Comparison of ENCODE assay signal across 18 mouse cellular contexts in genomic region chr4:137794178-137794900, GRCm38 (mm10). TPM values are rescaled to one million over a fixed set of nuclear protein-coding genes. Genes with fewer than 3 reads are reported as not detected.
DNase-seq lines count a peak whose midpoint lies in the region; ATAC-seq and TF ChIP-seq lines count a peak whose summit lies in the region.
"Had no signal": no experiment of that assay in that cellular context is flagged by ENCODE, and none has a peak within 500 bp of the region (broad histone marks: within the 10 kb centered on the region; RNA-seq: fewer than 3 reads in every experiment).

No protein-coding gene starts in this region.

- no peak for ATAC-seq in midbrain, embryonic 11.5 days (ENCODE audit: low FRiP score)
- ATAC-seq in liver, embryonic 12.5 days: peak; percentile 56; the same call in 1 of the 2 replicates
- no peak for ATAC-seq in megakaryocyte-erythroid progenitor cell, adult 5-6 weeks (replicated peaks; ENCODE audit: low FRiP score, low TSS enrichment, poor library complexity, severe bottlenecking)
- ATAC-seq: hindbrain, embryonic 16.5 days; midbrain, embryonic 13.5 days had no signal

- peaks cover 56% of the 10 kb centered on the region for H3K27me3 ChIP-seq in midbrain, embryonic 10.5 days (ENCODE audit: low read depth, poor library complexity, severe bottlenecking)
- peaks cover 4% of the 10 kb centered on the region for H3K27me3 ChIP-seq in midbrain, embryonic 11.5 days (ENCODE audit: control insufficient read depth, insufficient read depth, low read length)
- peaks cover 77% of the 10 kb centered on the region for H3K27me3 ChIP-seq in liver, embryonic 12.5 days (replicated peaks)

- peak; percentile 10 for DNase-seq in gastrocnemius, adult 2 months
- no peak for DNase-seq in gastrocnemius, postnatal 36 days
- DNase-seq in midbrain, embryonic 10.5 days (ENCODE audit: low spot score): no peak
- DNase-seq in midbrain, embryonic 11.5 days (ENCODE audit: low spot score, missing footprints): no peak
- no peak for DNase-seq in lung, postnatal 10 days
- DNase-seq: adrenal gland, adult 2 months; B cell, adult 2 months; cerebellum, adult 11 months; gastrocnemius, postnatal 14 days; heart, postnatal 14 days; thymus, postnatal 36 days had no signal

- H3K27ac ChIP-seq in gastrocnemius, adult 2 months: no peak overlapping the region
- peak overlapping the region; percentile 28 for H3K27ac ChIP-seq in midbrain, embryonic 10.5 days (replicated peaks)
- H3K27ac ChIP-seq in midbrain, embryonic 11.5 days (ENCODE audit: low read depth, low read length): no peak overlapping the region
- no peak overlapping the region for H3K27ac ChIP-seq in liver, embryonic 12.5 days
- H3K27ac ChIP-seq: heart, embryonic 10.5 days; midbrain, embryonic 13.5 days had no signal

- intact Hi-C loops in gastrocnemius, adult 2 months (cut with DNase I): no loop called here
- intact Hi-C loops in gastrocnemius, postnatal 36 days (cut with DNase I): no loop called here

- peaks cover 61% of the 10 kb centered on the region for H3K4me1 ChIP-seq in midbrain, embryonic 10.5 days
- H3K4me1 ChIP-seq in midbrain, embryonic 11.5 days (ENCODE audit: control insufficient read depth, insufficient read depth, low read length): peaks cover 20% of the 10 kb centered on the region
- peaks cover 10% of the 10 kb centered on the region; the same call in 1 of the 2 replicates for H3K4me1 ChIP-seq in liver, embryonic 12.5 days

- no peaks in the 10 kb centered on the region for H3K36me3 ChIP-seq in midbrain, embryonic 10.5 days
- no peaks in the 10 kb centered on the region for H3K36me3 ChIP-seq in midbrain, embryonic 11.5 days (ENCODE audit: control insufficient read depth, insufficient read depth, low read length)
- no peaks in the 10 kb centered on the region for H3K36me3 ChIP-seq in liver, embryonic 12.5 days
- H3K36me3 ChIP-seq: G1E; heart, embryonic 10.5 days; midbrain, embryonic 13.5 days had no signal

- no peak overlapping the region for H3K4me2 ChIP-seq in midbrain, embryonic 11.5 days
- no peak overlapping the region for H3K4me2 ChIP-seq in liver, embryonic 12.5 days
- H3K4me2 ChIP-seq: midbrain, embryonic 13.5 days had no signal

- 0 out of 2 replicates have a peak overlapping the region, but pooled peaks have one; percentile 5 for H3K4me3 ChIP-seq in gastrocnemius, adult 2 months
- no peak overlapping the region for H3K4me3 ChIP-seq in midbrain, embryonic 10.5 days
- H3K4me3 ChIP-seq in midbrain, embryonic 11.5 days (ENCODE audit: low read depth, low read length): no peak overlapping the region
- no peak overlapping the region for H3K4me3 ChIP-seq in liver, embryonic 12.5 days
- H3K4me3 ChIP-seq: heart, embryonic 10.5 days; midbrain, embryonic 13.5 days had no signal

- 86% methylated on average over 13 of the region's 13 CpGs for WGBS in midbrain, embryonic 10.5 days
- 83% methylated on average over 13 of the region's 13 CpGs for WGBS in midbrain, embryonic 11.5 days
- WGBS in liver, embryonic 12.5 days (ENCODE audit: insufficient replicate concordance): 61% methylated on average over 13 of the region's 13 CpGs

- H3K9ac ChIP-seq in midbrain, embryonic 11.5 days (ENCODE audit: low read length): no peak overlapping the region
- no peak overlapping the region for H3K9ac ChIP-seq in liver, embryonic 12.5 days
- H3K9ac ChIP-seq: midbrain, embryonic 13.5 days had no signal

- H3K9me3 ChIP-seq in midbrain, embryonic 10.5 days (replicated peaks): no peaks in the 10 kb centered on the region
- H3K9me3 ChIP-seq in midbrain, embryonic 11.5 days (ENCODE audit: control insufficient read depth, low read length): no peaks in the 10 kb centered on the region
- no peaks in the 10 kb centered on the region for H3K9me3 ChIP-seq in liver, embryonic 12.5 days (replicated peaks)
- H3K9me3 ChIP-seq: heart, embryonic 10.5 days; midbrain, embryonic 13.5 days had no signal

- no peak for TF ChIP-seq CTCF in gastrocnemius, adult 2 months (IDR thresholded peaks at IDR 0.05)

RNA-seq across cellular contexts. Expression of gene Alpl, which starts 1.8 kb away (rescaled TPM):
- total RNA-seq in gastrocnemius, adult 2 months (2021): 10 to 100 TPM; 10.3 to 42.2 TPM
- total RNA-seq in gastrocnemius, postnatal 36 days (2021): 10 to 100 TPM; 14.1 to 15.9 TPM
- polyA plus RNA-seq in midbrain, embryonic 10.5 days (2016; fragmentation: Nextera tagmentation; extraction: Ambion mirVana): 34.2 and 38.6 TPM in 2 replicates
- 23.7 and 24.5 TPM in 2 replicates for polyA plus RNA-seq in midbrain, embryonic 11.5 days (2014; fragmentation: Nextera tagmentation; extraction: Ambion mirVana)
- 5.1 and 6.5 TPM in 2 replicates for polyA plus RNA-seq in liver, embryonic 12.5 days (2016; fragmentation: Nextera tagmentation; extraction: Ambion mirVana)
- total RNA-seq in megakaryocyte-erythroid progenitor cell, adult 5-6 weeks (2014; fragmentation: Nextera tagmentation): not detected in 2 replicates
- not detected in 2 replicates for total RNA-seq in megakaryocyte-erythroid progenitor cell, adult 5-6 weeks (2017)
- total RNA-seq: common myeloid progenitor, adult 5-6 weeks; G1E had no signal
- polyA plus RNA-seq: G1E had no signal

Comparison
In these comparisons a context has a peak if more than half of its experiments do, and no peak if none do; other contexts are left out.
1. RNA of gene Alpl, which starts 1.8 kb away (total RNA-seq): 10.3 to 42.2 TPM in gastrocnemius, adult 2 months and 14.1 to 15.9 TPM in gastrocnemius, postnatal 36 days; not detected in megakaryocyte-erythroid progenitor cell, adult 5-6 weeks; every median in the first group is over 10 times any median in the second.